Mouse (Mus musculus) lung, postnatal 0 days (tissue): ENCODE results near the gene Fbrsl1.

Experiments
- CTCF ChIP-seq: IDR thresholded peaks from 2 replicates; pipeline ENCODE4 v1.5.1; 2016; ENCODE audit warnings: antibody characterized with exemption, mild to moderate bottlenecking
- EP300 ChIP-seq: IDR thresholded peaks from 2 replicates; pipeline ENCODE4 v1.6.1; 2016; ENCODE audit warnings: antibody characterized with exemption, mild to moderate bottlenecking, control low read depth

DNA sequence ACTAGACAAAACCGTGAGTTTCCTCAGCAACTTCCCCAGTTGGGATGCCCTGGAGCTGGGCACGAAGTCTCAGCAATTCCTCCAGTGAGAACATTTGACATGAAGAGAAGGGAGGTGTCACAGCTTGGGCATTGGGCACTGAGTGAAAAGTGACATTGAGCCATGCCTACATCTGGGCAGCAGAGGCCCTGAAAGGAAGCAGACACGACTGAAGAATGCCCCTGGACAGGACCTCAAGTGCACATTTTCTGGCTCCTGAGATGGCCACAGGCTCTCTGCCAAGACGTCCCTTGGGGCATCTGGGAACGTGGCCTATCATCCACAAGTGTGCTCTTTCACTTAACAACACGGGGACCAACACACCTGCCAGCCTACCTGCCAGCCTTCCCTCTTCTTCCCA is 991 bp upstream of the Fbrsl1 start:
- TF ChIP-seq CTCF, result no peak
- TF ChIP-seq EP300, result no peak
